Mouse (Mus musculus) limb, embryonic 10.5 days (tissue): ENCODE data around the gene Slc25a3. TPM values are rescaled to one million over a fixed set of nuclear protein-coding genes. Genes with fewer than 3 reads are reported as not detected.

Experiments used
- DNase-seq: peaks from one replicate; pipeline ENCODE4 v3.0.0-alpha.2; 2017; ENCODE audit warnings: low spot score
- H3K27ac ChIP-seq: fragments of 300-500 bp; sonication (generic); 2 replicates; pipeline ENCODE4 v1.5.1; 2016; ENCODE audit warnings: mild to moderate bottlenecking
- H3K27me3 ChIP-seq: fragments of 300-500 bp; sonication (generic); 2 replicates; pipeline ENCODE4 v1.6.1; 2016; ENCODE audit warnings: low read depth, mild to moderate bottlenecking; ENCODE audit not compliant: poor library complexity, severe bottlenecking
- H3K36me3 ChIP-seq: fragments of 300-500 bp; sonication (generic); 2 replicates; pipeline ENCODE4 v1.6.1; 2016; ENCODE audit warnings: mild to moderate bottlenecking, moderate library complexity
- H3K4me1 ChIP-seq: fragments of 300-500 bp; sonication (generic); 2 replicates; pipeline ENCODE4 v1.6.1; 2016
- H3K4me3 ChIP-seq: fragments of 300-500 bp; sonication (generic); 2 replicates; pipeline ENCODE4 v1.5.1; 2016; ENCODE audit warnings: mild to moderate bottlenecking, moderate library complexity
- H3K9me3 ChIP-seq: fragments of 300-500 bp; sonication (generic); replicated peaks from 2 replicates; pipeline ENCODE4 v1.6.1; 2016; ENCODE audit warnings: mild to moderate bottlenecking
- WGBS: fragments of 180-500 bp; shearing (Covaris S2); methylation state at CpG from one replicate; pipeline ENCODE4 v1.1.7; 2016; 5-methylcytosine and 5-hydroxymethylcytosine counted together
- polyA plus RNA-seq: library from polyadenylated mRNA; unstranded; fragments of >200 nt; fragmentation: Nextera tagmentation; extraction: Ambion mirVana; gene quantifications from 2 replicates; pipeline ENCODE4 v1.2.1, GENCODE M21; 2016

The Slc25a3 gene
- polyA plus RNA-seq, 1 experiment from 2014 or later, result 412 TPM

DNA sequence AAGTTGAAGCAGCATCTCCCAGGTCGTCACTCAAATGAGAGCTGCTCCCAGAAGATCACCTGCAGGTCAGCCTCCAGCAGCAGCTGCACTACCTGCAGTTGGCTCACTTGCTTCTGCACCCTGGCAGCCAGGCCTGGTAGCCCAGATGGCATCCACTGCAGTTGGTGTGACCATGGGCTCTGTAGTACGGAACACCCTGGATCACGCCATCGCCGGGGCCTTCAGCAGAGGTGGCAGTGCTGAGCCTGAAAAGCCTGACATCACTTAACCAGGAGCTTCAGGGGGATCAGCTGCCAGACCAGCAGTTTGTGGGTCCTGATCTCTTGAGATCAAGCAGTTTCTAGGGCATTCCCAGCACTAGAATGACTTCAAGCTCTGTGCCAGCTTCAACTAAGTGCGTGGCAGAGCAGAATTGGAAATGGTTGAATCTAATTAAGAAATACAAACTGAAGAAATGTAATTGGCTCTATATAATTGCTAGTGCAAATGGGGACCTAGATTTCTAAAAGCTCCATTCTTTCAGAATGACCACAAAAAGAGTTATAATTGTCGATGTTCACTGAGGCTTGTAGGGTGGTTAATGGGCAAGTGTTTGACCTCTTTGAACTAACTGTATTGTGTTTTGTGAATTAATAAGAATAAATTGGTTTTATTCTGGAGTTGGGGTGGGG lies 11.6 kb upstream of the Slc25a3 start:
- Histone ChIP-seq H3K36me3 (no peaks in the 10 kb centered on the region), H3K27me3 (no peaks in the 10 kb centered on the region), H3K4me3 (no peak overlapping the region), H3K27ac (no peak overlapping the region), H3K4me1 (no peaks in the 10 kb centered on the region), H3K9me3 (no peaks in the 10 kb centered on the region)
- DNase-seq, result no peak
- 94% methylated on average over 7 of the region's 7 CpGs for WGBS

DNA sequence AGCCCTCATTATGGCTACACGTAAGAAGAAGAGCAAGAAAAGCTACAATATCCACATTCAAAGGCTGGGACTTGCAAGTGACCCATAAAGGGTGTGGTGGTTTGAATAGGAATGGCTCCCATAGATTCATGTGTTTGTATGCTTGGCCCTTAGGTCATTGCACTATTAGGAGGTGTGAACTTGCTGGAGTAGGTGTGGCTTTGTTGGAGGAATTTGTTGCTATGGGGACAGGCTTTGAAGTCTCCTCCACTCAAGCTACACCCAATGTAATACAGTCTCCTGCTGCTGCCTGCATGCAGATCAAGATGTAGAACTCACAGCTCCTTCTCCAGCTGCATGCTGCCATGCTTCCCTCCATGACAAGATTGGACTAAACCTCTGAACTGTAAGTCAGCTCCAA lies 7.7 kb upstream of the Slc25a3 start:
- WGBS, result 84% methylated on average over 1 of the region's 1 CpGs

DNA sequence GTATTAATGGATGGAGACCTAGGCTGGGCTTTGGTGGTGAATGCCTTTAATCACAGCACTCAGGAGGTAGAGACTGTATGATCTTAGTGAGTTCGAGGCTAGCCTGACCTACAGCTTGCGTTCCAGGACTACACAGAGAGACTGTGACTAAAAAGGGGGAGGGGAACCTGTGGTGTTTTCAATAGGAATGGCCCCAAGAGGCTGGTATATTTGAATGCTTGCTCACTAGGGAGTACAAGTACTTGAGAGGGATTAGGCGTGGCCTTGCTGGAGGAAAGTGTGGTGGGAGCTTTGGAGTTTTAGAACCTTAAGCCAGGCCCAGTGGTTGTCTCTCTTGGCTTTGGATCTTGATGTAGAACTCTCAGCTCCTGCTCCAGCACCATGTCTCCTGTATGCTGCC lies 6.9 kb upstream of the Slc25a3 start:
- Histone ChIP-seq H3K4me1 (no peaks in the 10 kb centered on the region), H3K36me3 (no peaks in the 10 kb centered on the region), H3K9me3 (no peaks in the 10 kb centered on the region), H3K4me3 (no peak overlapping the region), H3K27me3 (no peaks in the 10 kb centered on the region), H3K27ac (no peak overlapping the region)
- DNase-seq, result no peak
- 88% methylated on average over 3 of the region's 3 CpGs for WGBS

More for the DNA sequence above, 7.7 kb upstream of the Slc25a3 start:
- Histone ChIP-seq H3K27ac (no peak overlapping the region), H3K36me3 (no peaks in the 10 kb centered on the region), H3K4me3 (no peak overlapping the region), H3K27me3 (no peaks in the 10 kb centered on the region), H3K4me1 (no peaks in the 10 kb centered on the region), H3K9me3 (no peaks in the 10 kb centered on the region)
- DNase-seq, result no peak

DNA sequence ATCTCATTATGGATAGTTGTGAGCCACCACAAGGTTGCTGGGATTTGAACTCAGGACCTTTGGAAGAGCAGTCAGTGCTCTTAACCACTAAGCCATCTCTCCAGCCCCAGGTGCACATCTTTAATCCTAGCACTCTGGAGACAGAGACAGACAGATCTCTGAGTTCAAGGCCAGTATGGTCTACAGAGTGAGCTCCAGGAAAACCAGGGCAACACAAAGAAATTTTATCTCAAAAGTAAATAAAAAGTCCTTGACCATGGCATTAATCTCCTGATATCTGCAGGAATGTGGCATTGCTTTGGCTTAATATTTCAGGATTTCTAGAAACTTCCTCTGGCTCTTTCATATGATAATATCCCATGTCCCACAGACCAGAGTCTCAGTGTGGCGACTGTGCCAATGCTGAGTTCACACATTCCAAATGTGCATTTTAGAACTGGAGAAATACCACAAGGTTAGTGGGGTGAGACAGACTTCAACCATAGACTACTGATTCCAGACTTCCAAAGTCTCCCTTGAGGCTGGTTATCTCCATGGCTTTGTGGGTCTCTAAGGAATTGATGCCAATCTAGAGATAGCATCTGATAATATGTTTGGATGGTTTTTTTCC lies 4.8 kb upstream of the Slc25a3 start:
- DNase-seq, result no peak
- no peak overlapping the region for H3K27ac ChIP-seq
- no peaks in the 10 kb centered on the region for H3K9me3 ChIP-seq
- no peak overlapping the region for H3K4me3 ChIP-seq
- H3K4me1 ChIP-seq, result no peaks in the 10 kb centered on the region
- H3K36me3 ChIP-seq, result no peaks in the 10 kb centered on the region
- no peaks in the 10 kb centered on the region for H3K27me3 ChIP-seq
- 92% methylated on average over 1 of the region's 1 CpGs for WGBS

DNA sequence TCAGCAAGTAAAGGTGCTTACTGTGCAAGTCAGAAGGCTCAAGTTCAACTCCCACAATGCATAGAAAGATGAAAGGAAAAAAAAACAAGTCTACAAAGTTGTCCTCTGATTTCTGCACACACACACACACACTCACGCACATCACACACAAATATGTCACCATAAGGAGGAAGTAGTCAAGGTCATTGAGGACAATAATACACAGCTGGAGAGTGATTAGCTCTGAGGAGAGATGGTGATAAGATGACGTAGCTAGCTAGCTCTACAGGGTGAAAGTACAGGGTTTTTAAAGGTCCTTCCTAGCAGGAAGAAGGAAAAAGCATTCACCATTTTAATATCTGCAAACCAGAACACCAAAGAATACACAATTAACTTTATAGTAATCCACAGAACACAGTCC lies 3.5 kb upstream of the Slc25a3 start:
- Histone ChIP-seq H3K9me3 (no peaks in the 10 kb centered on the region), H3K27me3 (no peaks in the 10 kb centered on the region), H3K4me1 (peaks cover 4% of the 10 kb centered on the region), H3K4me3 (no peak overlapping the region), H3K36me3 (0 out of 2 replicates have a peak, but pooled peaks cover under 1% of the 10 kb centered on the region), H3K27ac (no peak overlapping the region)
- WGBS, result 81% methylated on average over 2 of the region's 2 CpGs
- DNase-seq, result no peak

DNA sequence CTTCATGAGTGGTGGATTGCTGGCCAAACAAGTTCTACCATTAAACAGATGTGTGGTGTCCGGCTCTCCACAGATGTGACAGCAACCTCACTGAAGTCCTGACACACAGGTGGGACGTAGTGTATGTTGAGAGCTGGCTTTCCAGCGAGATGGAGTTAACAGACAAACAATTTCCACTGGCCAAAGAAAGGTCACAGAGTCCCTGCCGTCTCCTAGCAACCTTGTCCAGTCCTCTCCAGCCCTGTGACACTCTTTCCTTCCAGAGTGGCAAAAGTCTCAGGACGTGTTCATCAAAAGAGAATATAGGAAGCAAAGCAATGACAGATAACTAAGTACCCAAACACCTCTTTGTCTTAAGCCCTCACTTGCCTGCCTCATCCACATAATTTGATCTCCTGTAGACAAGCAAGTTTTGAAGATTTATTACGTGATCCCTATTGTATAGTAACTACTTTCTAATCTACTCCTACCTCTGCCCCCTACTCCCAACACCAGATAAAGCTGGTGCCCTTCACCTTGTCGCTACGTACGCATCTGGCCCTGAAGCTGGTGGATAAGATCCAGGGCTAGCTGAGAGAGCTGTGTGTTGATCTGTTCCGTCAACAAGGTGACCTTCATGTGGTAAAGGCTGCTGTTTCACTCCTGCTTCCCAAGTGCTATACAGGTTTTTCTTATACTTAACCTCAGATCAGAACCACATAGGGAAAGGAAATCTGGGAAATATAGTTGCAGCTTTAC lies 2.9 kb upstream of the Slc25a3 start:
- no peaks in the 10 kb centered on the region for H3K9me3 ChIP-seq
- H3K36me3 ChIP-seq, result peaks cover 7% of the 10 kb centered on the region
- no peaks in the 10 kb centered on the region for H3K27me3 ChIP-seq
- no peak for DNase-seq
- H3K4me1 ChIP-seq, result peaks cover 11% of the 10 kb centered on the region
- no peak overlapping the region for H3K4me3 ChIP-seq
- 78% methylated on average over 10 of the region's 10 CpGs for WGBS
- no peak overlapping the region for H3K27ac ChIP-seq

DNA sequence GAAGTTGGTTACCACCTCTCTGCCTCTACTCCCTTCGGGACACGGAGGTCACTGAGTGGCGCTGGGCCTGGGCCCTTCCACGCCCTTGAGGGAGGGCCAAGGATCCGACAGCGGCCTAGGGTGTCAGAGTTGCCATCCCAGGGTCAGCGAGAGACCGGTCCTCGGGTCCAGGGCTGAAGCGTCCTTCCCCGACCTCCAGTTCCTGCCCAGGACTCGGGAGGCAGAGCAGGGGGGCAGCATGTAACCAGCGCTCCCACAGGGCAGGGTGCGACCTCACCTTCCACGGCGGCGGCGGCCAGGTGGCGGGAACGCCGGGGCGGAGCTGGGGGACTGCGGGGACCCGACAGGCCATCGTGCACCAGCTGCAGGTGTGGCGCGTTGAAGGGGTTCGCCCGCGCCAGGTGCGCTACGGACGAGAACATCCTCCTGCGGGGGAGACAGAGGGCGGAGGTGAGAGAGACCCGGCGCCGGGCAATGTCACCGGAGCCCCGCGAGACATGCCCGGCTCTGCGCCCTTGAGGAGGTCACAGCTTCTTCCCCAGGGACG lies 505 bp downstream of the Slc25a3 start:
- H3K9me3 ChIP-seq, result no peaks in the 10 kb centered on the region
- under 1% methylated on average over 44 of the region's 44 CpGs for WGBS
- DNase-seq, result no peak
- H3K4me3 ChIP-seq, result peak overlapping the region; percentile 92
- peaks cover 11% of the 10 kb centered on the region for H3K4me1 ChIP-seq
- peaks cover 41% of the 10 kb centered on the region for H3K36me3 ChIP-seq
- no peaks in the 10 kb centered on the region for H3K27me3 ChIP-seq
- peak overlapping the region; percentile 91 for H3K27ac ChIP-seq

DNA sequence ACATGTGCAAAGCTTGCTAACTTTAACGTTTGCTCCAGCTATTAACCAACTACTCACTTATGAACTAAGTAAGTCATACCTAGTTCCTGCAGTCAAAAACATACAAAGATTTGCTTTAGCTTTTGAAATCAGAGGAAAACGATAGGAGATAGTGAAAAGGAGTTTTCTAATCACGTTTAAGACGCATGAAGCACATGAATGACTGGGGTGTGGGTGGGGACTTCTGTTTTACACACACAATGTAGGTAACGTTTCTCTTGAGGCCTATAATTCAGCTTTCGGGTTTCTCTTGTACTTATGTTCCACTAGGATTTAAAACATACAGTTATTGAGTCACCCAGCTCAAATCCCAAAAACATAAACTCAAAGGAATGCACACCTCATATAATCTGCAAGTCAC lies 1.2 kb downstream of the Slc25a3 start:
- Histone ChIP-seq H3K4me3 (peak overlapping the region; percentile 92), H3K27ac (peak overlapping the region; percentile 91; the same call in 1 of the 2 replicates), H3K27me3 (no peaks in the 10 kb centered on the region), H3K4me1 (peaks cover 11% of the 10 kb centered on the region), H3K36me3 (peaks cover 48% of the 10 kb centered on the region), H3K9me3 (no peaks in the 10 kb centered on the region)
- DNase-seq, result no peak
- 52% methylated on average over 6 of the region's 6 CpGs for WGBS

DNA sequence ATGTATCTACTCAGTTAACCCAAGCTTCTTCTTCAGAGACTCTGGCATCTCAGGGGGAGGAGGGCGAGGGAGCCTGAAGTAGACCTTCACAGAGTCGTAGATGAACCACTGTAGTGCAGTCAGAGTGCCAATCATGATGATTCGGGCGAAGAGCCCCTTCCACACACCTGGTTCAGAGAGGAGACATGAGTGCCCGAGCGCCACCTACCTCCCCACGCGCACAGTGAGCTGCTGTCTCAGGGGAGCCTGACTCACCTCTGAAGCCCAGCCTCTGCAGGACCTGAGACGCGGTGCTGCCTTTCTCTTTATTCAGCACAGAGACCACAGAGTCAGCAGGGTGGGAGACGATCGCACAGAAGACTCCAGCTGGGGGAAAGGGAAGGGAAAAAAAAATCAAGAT lies 6.9 kb downstream of the Slc25a3 start:
- Histone ChIP-seq H3K27ac (no peak overlapping the region), H3K4me1 (peaks cover 3% of the 10 kb centered on the region; the same call in 1 of the 2 replicates), H3K36me3 (peaks cover 100% of the 10 kb centered on the region), H3K4me3 (no peak overlapping the region), H3K9me3 (no peaks in the 10 kb centered on the region), H3K27me3 (no peaks in the 10 kb centered on the region)
- WGBS, result 95% methylated on average over 12 of the region's 12 CpGs
- no peak for DNase-seq

DNA sequence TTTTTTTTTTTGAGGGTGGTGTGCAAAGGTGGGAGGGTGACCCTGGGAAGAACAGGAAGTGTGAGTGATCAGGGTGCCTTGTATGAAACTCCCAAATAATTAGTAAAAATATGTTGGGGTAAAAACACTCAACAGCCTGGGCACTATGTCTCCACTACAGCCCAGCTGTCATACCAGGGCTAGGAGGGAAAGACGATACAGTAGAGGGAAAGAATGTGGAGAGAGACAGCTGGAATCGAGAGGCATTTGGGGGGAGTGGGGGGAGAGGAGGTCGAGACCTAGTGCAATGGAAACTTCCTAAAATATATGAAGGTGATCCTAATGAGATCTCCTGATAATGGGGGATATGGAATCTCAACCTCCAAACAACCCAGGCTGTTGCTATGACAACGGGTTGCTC lies 14.0 kb downstream of the Slc25a3 start:
- no peak overlapping the region for H3K27ac ChIP-seq
- 91% methylated on average over 4 of the region's 4 CpGs for WGBS
- no peak overlapping the region for H3K4me3 ChIP-seq
- peaks cover 32% of the 10 kb centered on the region for H3K36me3 ChIP-seq
- H3K4me1 ChIP-seq, result no peaks in the 10 kb centered on the region
- H3K9me3 ChIP-seq, result no peaks in the 10 kb centered on the region
- no peaks in the 10 kb centered on the region for H3K27me3 ChIP-seq
- DNase-seq, result no peak

DNA sequence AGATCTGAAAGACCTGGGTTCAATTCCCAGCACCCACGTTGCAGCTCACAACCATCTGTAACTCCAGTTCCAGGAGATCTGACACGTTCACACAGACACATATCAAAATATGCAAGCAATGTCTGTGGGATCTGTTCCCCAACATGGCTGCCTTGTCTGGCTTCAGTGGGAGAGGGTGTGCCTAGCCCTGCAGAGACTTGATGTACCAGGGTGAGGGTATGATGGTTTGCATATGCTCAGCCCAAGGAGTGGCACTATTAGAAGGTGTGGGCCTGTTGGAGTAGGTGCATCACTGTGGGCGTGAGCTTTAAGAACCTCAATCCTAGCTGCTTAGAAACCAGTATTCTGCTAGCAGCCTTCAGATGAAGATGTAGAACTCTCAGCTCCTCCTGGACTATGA lies 17.9 kb downstream of the Slc25a3 start:
- Histone ChIP-seq H3K27ac (no peak overlapping the region), H3K27me3 (no peaks in the 10 kb centered on the region), H3K9me3 (0 out of 2 replicates have a peak, but pooled peaks cover 2% of the 10 kb centered on the region), H3K4me1 (no peaks in the 10 kb centered on the region), H3K4me3 (no peak overlapping the region), H3K36me3 (peaks cover 13% of the 10 kb centered on the region)
- 84% methylated on average over 3 of the region's 3 CpGs for WGBS
- DNase-seq, result no peak

DNA sequence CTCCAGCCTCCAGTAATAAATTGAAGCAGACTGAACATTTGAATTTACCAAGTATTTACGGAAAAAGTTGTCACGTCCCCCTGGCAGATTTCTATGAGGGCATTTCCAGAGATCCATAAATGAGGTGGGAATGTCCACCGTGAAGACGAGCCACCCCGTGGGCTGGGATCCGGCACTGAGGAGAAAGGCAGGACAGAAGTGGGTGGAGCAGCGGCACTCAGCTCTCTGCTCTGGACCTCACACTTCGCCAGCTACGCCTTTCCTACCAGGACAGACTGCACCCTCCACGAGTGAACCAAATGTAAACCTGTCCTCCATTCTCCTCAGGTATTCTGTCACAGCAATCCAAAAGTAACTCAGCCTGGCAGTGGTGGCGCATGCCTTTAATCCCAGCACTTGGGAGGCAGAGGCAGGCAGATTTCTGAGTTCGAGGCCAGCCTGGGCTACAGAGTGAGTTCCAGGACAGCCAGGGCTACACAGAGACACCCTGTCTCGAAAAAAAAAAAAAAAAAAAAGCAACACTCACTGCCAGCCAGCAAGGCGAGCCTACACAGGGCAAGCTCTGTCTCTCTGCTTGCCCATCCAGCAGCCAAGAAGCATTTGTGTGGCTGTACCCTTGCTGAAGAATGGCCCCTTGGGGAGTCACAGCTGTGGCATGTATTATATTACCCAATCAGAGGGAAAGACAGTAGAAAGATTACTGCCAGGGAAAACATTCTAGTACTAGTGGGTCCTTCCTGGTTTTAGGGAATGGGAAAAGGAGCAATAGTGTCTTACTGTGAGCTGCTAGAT lies 20.9 kb downstream of the Slc25a3 start:
- peaks cover 13% of the 10 kb centered on the region for H3K36me3 ChIP-seq
- no peaks in the 10 kb centered on the region for H3K4me1 ChIP-seq
- no peaks in the 10 kb centered on the region for H3K27me3 ChIP-seq
- no peak for DNase-seq
- H3K27ac ChIP-seq, result no peak overlapping the region
- H3K4me3 ChIP-seq, result no peak overlapping the region
- H3K9me3 ChIP-seq, result 0 out of 2 replicates have a peak, but pooled peaks cover 2% of the 10 kb centered on the region
- WGBS, result 90% methylated on average over 14 of the region's 14 CpGs
